Mouse (Mus musculus): ENCODE results near the gene Rbsn.

The Rbsn gene

DNA sequence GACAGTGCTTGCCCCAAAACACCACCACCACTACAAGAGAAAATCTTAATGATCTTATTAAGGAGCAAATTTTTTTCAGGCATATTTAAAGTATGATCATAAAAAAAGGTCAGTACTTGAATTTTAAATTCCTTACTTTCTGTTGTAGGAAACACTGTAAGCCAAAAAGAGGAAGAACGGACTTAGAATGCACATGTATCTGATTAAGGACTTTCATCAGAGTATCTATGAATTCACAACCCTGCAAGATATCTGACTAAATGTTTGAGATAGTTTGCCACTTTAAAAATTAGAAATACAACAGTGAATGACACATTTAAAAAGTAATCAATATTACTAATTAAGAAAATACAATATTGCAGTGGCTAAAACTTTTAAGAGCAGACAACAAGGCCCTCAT lies 38.3 kb downstream of the Rbsn start:
- DNase-seq (ENCODE audit: low spot score): no peak

DNA sequence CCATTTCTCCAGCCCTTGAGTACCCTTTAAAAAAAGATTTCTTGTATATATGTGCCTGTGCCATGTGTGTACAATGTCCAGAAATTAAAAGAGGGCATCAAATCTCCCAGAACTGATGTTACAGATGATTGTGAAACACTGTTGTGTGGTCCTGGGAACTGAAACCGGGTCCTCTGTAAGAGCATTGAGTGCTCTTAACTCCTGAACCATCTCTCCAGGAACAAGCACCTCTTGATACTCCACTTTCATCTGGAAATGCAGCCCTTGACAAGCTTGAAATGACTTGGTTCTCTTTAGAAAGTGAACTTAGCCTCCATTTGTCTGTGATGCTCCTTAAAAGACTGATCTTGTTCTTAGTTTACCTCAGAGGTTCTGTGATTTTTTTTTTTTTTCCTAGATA lies 52.0 kb downstream of the Rbsn start:
- no peak for DNase-seq (ENCODE audit: low spot score)

DNA sequence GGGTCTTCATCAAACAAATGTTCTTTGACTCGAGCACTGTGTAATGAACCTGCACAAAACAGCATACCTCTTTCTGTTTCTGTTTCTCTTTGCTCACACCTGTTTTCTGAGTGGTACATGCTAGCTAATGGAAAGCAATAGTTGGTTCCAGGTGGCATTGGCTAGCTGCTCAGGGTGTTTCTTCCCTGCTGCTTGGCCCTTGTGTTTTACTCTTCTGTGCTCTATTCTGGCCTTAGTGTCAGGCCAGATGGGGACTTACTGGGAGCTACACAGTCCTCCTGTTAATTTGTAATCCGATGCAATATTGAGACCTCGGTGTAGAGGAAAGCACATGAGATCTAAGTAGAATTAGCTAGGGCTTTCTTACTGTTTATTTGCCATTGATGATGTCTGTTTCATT lies 55.9 kb downstream of the Rbsn start:
- no peak for DNase-seq (ENCODE audit: low spot score)

DNA sequence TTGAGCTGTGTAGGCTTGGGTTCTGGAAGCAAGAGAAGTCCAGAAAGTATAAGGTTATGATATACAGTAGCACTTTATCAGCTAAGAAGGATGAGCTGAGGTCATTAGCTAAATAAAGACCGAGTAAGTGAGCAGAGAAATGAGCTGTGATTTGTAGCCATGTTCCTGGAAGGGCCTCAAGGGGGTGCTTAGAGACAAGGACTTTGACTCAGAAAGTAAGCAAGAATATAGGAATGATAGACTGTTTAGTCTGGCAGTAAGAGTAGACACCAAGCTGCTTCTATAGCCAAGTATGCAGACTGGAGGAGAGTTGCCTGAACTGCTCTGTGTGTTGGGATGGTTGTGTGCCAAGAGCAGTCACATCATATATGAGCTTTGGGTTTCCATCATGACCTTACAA lies 61.0 kb downstream of the Rbsn start:
- DNase-seq (ENCODE audit: low spot score): no peak

DNA sequence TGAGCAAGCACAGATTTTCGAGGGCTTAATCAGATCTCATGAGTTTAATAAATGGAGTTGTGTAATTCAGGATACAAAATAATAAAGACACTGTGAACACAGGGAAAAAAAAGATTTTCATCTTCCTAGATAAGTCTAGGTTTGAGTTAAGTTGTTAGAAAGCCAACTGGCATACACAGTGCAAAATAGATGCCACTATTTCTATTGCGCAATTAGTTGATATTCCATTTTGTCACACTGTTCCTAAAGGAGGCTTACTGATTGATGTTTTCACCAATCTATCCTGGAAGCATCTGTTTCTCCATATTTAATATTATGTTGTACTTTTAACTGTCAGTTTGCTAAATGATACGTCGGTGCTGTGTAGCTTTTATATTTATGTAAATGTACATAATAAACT lies 68.8 kb downstream of the Rbsn start:
- no peak for DNase-seq (ENCODE audit: low spot score)

All from urinary bladder, postnatal 14 days (tissue).